In genomic region chr11:121702895-121703618, GRCm38 (mm10) we compare ENCODE assay signal across 8 mouse cellular contexts. TPM values are rescaled to one million over a fixed set of nuclear protein-coding genes. Genes with fewer than 3 reads are reported as not detected.
A peak's percentile ranks its signal among the peaks of the same experiment; 100 is the strongest.
DNase-seq lines count a peak whose midpoint lies in the region; ATAC-seq lines count a peak whose summit lies in the region.

No protein-coding gene starts in this region.

- under 1% methylated on average over 40 of the region's 40 CpGs for WGBS in limb, embryonic 12.5 days
- WGBS in midbrain, embryonic 12.5 days: under 1% methylated on average over 40 of the region's 40 CpGs

- H3K4me1 ChIP-seq in limb, embryonic 12.5 days (replicated peaks): peaks cover 42% of the 10 kb centered on the region
- H3K4me1 ChIP-seq in midbrain, embryonic 12.5 days: peaks cover 16% of the 10 kb centered on the region

- H3K27me3 ChIP-seq in limb, embryonic 12.5 days: peaks cover 31% of the 10 kb centered on the region
- H3K27me3 ChIP-seq in midbrain, embryonic 12.5 days: peaks cover 56% of the 10 kb centered on the region

- no peak for ATAC-seq in limb, embryonic 12.5 days (ENCODE audit: insufficient number of reproducible peaks, insufficient read depth, low FRiP score, low TSS enrichment, low read depth)
- peak; percentile 36; the same call in 1 of the 2 replicates for ATAC-seq in midbrain, embryonic 12.5 days (ENCODE audit: low FRiP score, low read depth)

- H3K36me3 ChIP-seq in limb, embryonic 12.5 days: no peaks in the 10 kb centered on the region
- H3K36me3 ChIP-seq in midbrain, embryonic 12.5 days: no peaks in the 10 kb centered on the region

- peak overlapping the region; percentile 72 for H3K4me3 ChIP-seq in limb, embryonic 12.5 days (replicated peaks)
- H3K4me3 ChIP-seq in midbrain, embryonic 12.5 days: peak overlapping the region; percentile 70

- H3K9ac ChIP-seq in limb, embryonic 12.5 days (replicated peaks): peak overlapping the region; percentile 69
- peak overlapping the region; percentile 59 for H3K9ac ChIP-seq in midbrain, embryonic 12.5 days (replicated peaks)

- peak; percentile 61 to 84 for DNase-seq in adrenal gland, adult (ENCODE audit: inconsistent age in 2 of 2, low spot score in 1 of 2)
- DNase-seq in adrenal gland, postnatal 4 days (ENCODE audit: low spot score in 2 of 2): no peak
- peak; percentile 39 for DNase-seq in embryo, embryonic 9.5 days (ENCODE audit: extremely low spot score)
- peak; percentile 80 to 83 for DNase-seq in heart, adult 18-20 months
- peak; percentile 75 for DNase-seq in kidney, adult 18-20 months
- DNase-seq in spleen, postnatal 36 days (ENCODE audit: low spot score in 2 of 2): peak; percentile 45 to 52

- H3K4me2 ChIP-seq in limb, embryonic 12.5 days: peak overlapping the region; percentile 97
- H3K4me2 ChIP-seq in midbrain, embryonic 12.5 days (replicated peaks): peak overlapping the region; percentile 99

- no peaks in the 10 kb centered on the region for H3K9me3 ChIP-seq in limb, embryonic 12.5 days
- no peaks in the 10 kb centered on the region for H3K9me3 ChIP-seq in midbrain, embryonic 12.5 days

- no peak overlapping the region for H3K27ac ChIP-seq in limb, embryonic 12.5 days
- H3K27ac ChIP-seq in midbrain, embryonic 12.5 days (replicated peaks): no peak overlapping the region

RNA-seq across cellular contexts. Expression of gene Metrnl, which starts 1.7 kb away (rescaled TPM):
- total RNA-seq in adrenal gland, postnatal 4 days (2021): 10 to 100 TPM; 13.8 to 16.8 TPM
- 10 to 100 TPM; 14.9 to 19.8 TPM for total RNA-seq in heart, adult 18-20 months (2021)
- 7.5 and 9.2 TPM in 2 replicates for polyA plus RNA-seq in limb, embryonic 12.5 days (2016; fragmentation: Nextera tagmentation; extraction: Ambion mirVana)
- polyA plus RNA-seq in midbrain, embryonic 12.5 days (2016; fragmentation: Nextera tagmentation; extraction: Ambion mirVana): 8.7 and 12.4 TPM in 2 replicates

RNA-seq across cellular contexts. Expression of gene B3gntl1, which starts 30.1 kb away (rescaled TPM):
- 10 to 100 TPM; 11.9 to 14.5 TPM for total RNA-seq in adrenal gland, postnatal 4 days (2021)
- total RNA-seq in heart, adult 18-20 months (2021): 1 to 10 TPM; 3.9 to 4.5 TPM
- polyA plus RNA-seq in limb, embryonic 12.5 days (2016; fragmentation: Nextera tagmentation; extraction: Ambion mirVana): 8.2 and 10.3 TPM in 2 replicates
- 6.9 and 8.3 TPM in 2 replicates for polyA plus RNA-seq in midbrain, embryonic 12.5 days (2016; fragmentation: Nextera tagmentation; extraction: Ambion mirVana)

Comparison
In these comparisons a context has a peak if more than half of its experiments do, and no peak if none do; other contexts are left out.
1. DNase-seq: peak in adrenal gland, adult (2 of 2), embryo, embryonic 9.5 days (single experiment), heart, adult 18-20 months (2 of 2), kidney, adult 18-20 months (single experiment) and spleen, postnatal 36 days (2 of 2); none in adrenal gland, postnatal 4 days (0 of 2).